Mouse (Mus musculus) liver, embryonic 14.5 days (tissue): Measurements from ENCODE around the gene Gm20772. TPM values are rescaled to one million over a fixed set of nuclear protein-coding genes. Genes with fewer than 3 reads are reported as not detected.
"Not testable (repeated sequence)": the region's sequence is repeated elsewhere in the genome, so short reads cannot be mapped to it uniquely, and the experiment has no call there.

ENCODE experiments used
- ATAC-seq: fragments of 200-750 bp; cut with Nextera tagmentation; 2 replicates; pipeline ENCODE4 v1.8.0; 2017; ENCODE audit warnings: moderate number of reproducible peaks, mild to moderate bottlenecking, moderate library complexity; ENCODE audit not compliant: insufficient read depth
- DNase-seq, 3 experiments: peaks; one replicate each; pipeline ENCODE4 v3.0.0-alpha.2; 2012 to 2013; ENCODE audit warnings: low read depth in 3 of 3, low spot score in 3 of 3
- H3K27ac ChIP-seq: fragments of 300-500 bp; sonication (generic); 2 replicates; pipeline ENCODE4 v1.5.1; 2014; ENCODE audit warnings: moderate library complexity, mild to moderate bottlenecking, control low read depth, inconsistent platforms
- H3K27me3 ChIP-seq: fragments of 300-500 bp; sonication (generic); 2 replicates; pipeline ENCODE4 v1.6.1; 2014; ENCODE audit warnings: mild to moderate bottlenecking, low read length, moderate library complexity; ENCODE audit not compliant: control insufficient read depth, insufficient read depth
- H3K36me3 ChIP-seq: fragments of 300-500 bp; sonication (generic); replicated peaks from 2 replicates; pipeline ENCODE4 v1.6.1; 2014; ENCODE audit warnings: low read depth; ENCODE audit not compliant: control insufficient read depth, insufficient read depth
- H3K4me1 ChIP-seq, 2 experiments: fragments of 200-500 bp in 1 of 2; fragments of 300-500 bp in 1 of 2; sonication (generic) in 1 of 2; replicated peaks; 2 replicates each; pipeline ENCODE4 v1.6.1; 2012 to 2014; ENCODE audit warnings: antibody characterized with exemption in 1 of 2, inconsistent platforms in 1 of 2, low read length in 1 of 2; ENCODE audit not compliant: control insufficient read depth in 2 of 2, insufficient read depth in 2 of 2
- H3K4me2 ChIP-seq: fragments of 300-500 bp; sonication (generic); 2 replicates; pipeline ENCODE4 v1.6.1; 2014; ENCODE audit warnings: low read depth, mild to moderate bottlenecking, control low read depth, moderate library complexity
- H3K4me3 ChIP-seq, 2 experiments: fragments of 200-500 bp in 1 of 2; fragments of 300-500 bp in 1 of 2; sonication (generic) in 1 of 2; 2 replicates each; pipeline ENCODE4 v1.5.1; 2012 to 2014; ENCODE audit warnings: low read depth in 2 of 2, low read length in 2 of 2, mild to moderate bottlenecking in 2 of 2, control low read depth in 1 of 2, inconsistent platforms in 1 of 2, moderate library complexity in 1 of 2; ENCODE audit not compliant: insufficient read depth in 1 of 2
- H3K9ac ChIP-seq: fragments of 300-500 bp; sonication (generic); replicated peaks from 2 replicates; pipeline ENCODE4 v1.6.1; 2014; ENCODE audit warnings: mild to moderate bottlenecking, control low read depth, moderate library complexity
- H3K9me3 ChIP-seq: fragments of 300-500 bp; sonication (generic); 2 replicates; pipeline ENCODE4 v1.6.1; 2016; ENCODE audit warnings: low read length, mixed read lengths; ENCODE audit not compliant: control insufficient read depth
- WGBS: fragments of 180-500 bp; shearing (Covaris S2); extraction: QIAGEN DNeasy Blood & Tissue Kit; methylation state at CpG from one replicate; pipeline ENCODE4 v1.1.7; 2014; ENCODE audit not compliant: insufficient replicate concordance; 5-methylcytosine and 5-hydroxymethylcytosine counted together
- polyA plus RNA-seq, 2 experiments: library from polyadenylated mRNA; depleted of rRNA in 1 of 2; stranded (reverse) in 1 of 2; unstranded in 1 of 2; fragments of >200 nt; fragmentation: Nextera tagmentation in 1 of 2; extraction: Ambion mirVana in 1 of 2; gene quantifications; 2 replicates each; pipeline versions ENCODE4 v1.2.1 to v1.2.3; 2012 to 2014

The Gm20772 gene
- polyA plus RNA-seq (2012; rRNA removed), result not detected in 2 replicates
- not detected in 2 replicates for polyA plus RNA-seq (2014; fragmentation: Nextera tagmentation; extraction: Ambion mirVana)

GRCm38 (mm10) chrY:17874441-17874840 lies at the start of gene Gm20772, which contains the start of gene Gm20831:
TSS of gene Gm20772 (plus strand) at chrY:17874741.
TSS of gene Gm20831 (plus strand) at chrY:17874741.
- H3K4me3 ChIP-seq, H3K4me1 ChIP-seq, H3K9me3 ChIP-seq, ATAC-seq, H3K4me2 ChIP-seq, H3K27me3 ChIP-seq, DNase-seq, H3K27ac ChIP-seq, H3K9ac ChIP-seq, H3K36me3 ChIP-seq: not testable (repeated sequence)

- ATAC-seq, DNase-seq, H3K4me3 ChIP-seq, H3K27ac ChIP-seq, H3K27me3 ChIP-seq, H3K4me2 ChIP-seq, H3K9me3 ChIP-seq, H3K4me1 ChIP-seq, H3K36me3 ChIP-seq, H3K9ac ChIP-seq: not testable (repeated sequence)
- no CpG with 5 or more reads among the region's 3 CpGs for WGBS
Observed at GRCm38 (mm10) chrY:17846166-17846565, 28.4 kb upstream of the Gm20772 start, which contains the start of gene Gm21904. TSS of gene Gm21904 (minus strand) at chrY:17846266.

Other genes with a start within 250 kb of the Gm20772 start
- not detected in 2 replicates for gene Gm21904, start 28.5 kb upstream of the Gm20772 start, polyA plus RNA-seq (2012; rRNA removed)
- not detected in 2 replicates for gene Gm21904, start 28.5 kb upstream of the Gm20772 start, polyA plus RNA-seq (2014; fragmentation: Nextera tagmentation; extraction: Ambion mirVana)
- gene Gm20831, start within 50 bp of the Gm20772 start, polyA plus RNA-seq (2012; rRNA removed), result not detected in 2 replicates
- gene Gm20831, start within 50 bp of the Gm20772 start, polyA plus RNA-seq (2014; fragmentation: Nextera tagmentation; extraction: Ambion mirVana), result not detected in 2 replicates
- gene Srsy, start 62.6 kb downstream of the Gm20772 start, polyA plus RNA-seq (2012; rRNA removed), result not detected in 2 replicates
- not detected in 2 replicates for gene Srsy, start 62.6 kb downstream of the Gm20772 start, polyA plus RNA-seq (2014; fragmentation: Nextera tagmentation; extraction: Ambion mirVana)
- not detected in 2 replicates for gene Gm21764, start 187.1 kb downstream of the Gm20772 start, polyA plus RNA-seq (2012; rRNA removed)
- gene Gm21764, start 187.1 kb downstream of the Gm20772 start, polyA plus RNA-seq (2014; fragmentation: Nextera tagmentation; extraction: Ambion mirVana), result not detected in 2 replicates
- gene Ssty1, start 214.4 kb downstream of the Gm20772 start, polyA plus RNA-seq (2012; rRNA removed), result not detected in 2 replicates
- not detected in 2 replicates for gene Ssty1, start 214.4 kb downstream of the Gm20772 start, polyA plus RNA-seq (2014; fragmentation: Nextera tagmentation; extraction: Ambion mirVana)